Mouse (Mus musculus) CD4-positive, CD25-positive, alpha-beta regulatory T cell, adult 2 months (primary cell): ENCODE data around the gene Srf.

Source experiments
- DNase-seq: peaks from one replicate; pipeline ENCODE4 v3.0.0-alpha.2; 2012; ENCODE audit warnings: low read depth, low spot score

Srf gene

DNA sequence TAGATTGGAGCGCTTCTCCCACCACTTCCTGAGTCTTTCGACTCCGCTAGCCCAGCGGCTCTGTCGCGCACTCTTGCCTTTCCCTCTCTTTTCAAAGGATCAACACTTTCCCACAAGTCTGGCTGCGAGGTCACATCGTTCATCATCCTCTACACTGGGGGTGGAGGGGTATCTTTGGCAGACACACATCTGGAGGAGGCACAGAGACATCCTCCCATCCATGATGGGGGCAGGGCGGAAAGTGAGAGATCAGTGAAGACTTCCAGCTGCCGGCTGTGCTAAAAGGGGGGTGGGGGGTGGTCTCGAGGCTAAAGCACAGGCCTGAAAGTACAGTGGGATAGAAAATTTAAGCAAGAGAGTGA is 590 bp upstream of the Srf start:
- peak; percentile 63 for DNase-seq

DNA sequence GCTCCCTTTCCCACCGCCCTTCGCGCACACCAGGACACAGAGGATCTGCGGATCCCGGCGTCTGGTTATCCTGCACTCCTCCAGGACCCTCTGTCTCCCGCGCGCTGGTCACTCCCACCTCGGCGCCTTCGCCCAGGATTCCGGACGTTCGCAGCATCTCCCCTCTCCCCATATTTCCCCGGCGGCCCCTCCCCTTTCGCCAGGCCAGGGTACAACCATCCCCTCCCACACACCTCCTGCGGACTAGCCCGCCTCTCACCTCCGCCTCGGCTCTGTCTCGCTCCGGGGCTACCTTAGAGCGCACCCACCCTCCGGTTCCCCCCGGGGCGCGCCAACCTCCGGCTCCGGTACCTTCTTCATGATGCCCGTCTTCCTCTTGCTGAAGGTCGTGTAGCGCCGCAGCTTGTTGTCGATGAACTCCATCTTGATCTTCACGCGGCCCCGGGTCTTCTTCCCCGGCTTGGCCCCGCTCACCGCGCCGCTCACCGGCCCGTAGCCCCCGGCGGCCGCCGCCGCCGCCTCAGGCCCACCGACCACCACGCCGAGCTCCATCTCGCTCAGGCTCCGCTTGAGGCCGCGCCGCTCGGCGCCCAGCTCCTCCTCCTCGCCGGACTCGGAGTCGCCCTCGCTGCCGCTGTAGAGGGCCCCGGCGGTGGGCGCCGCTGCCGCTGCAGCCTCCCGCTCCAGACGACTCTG is 850 bp downstream of the Srf start:
- peak; percentile 55 for DNase-seq

DNA sequence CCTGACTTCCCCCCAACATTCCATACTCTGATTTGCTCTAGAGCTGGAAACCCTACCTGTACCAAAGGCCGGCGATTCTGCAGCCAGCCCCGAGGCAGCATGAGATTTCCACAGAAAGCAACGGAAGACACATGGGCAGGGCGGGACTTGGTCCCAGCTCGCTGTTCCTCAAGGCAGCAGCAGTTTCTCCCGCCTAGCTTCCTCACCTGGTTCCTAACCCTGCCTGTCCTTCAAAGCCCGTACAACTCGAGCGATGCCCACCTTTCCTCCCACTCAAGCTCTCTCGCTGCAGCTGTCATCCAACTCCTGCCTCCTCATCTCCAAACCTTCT is 1.4 kb downstream of the Srf start:
- DNase-seq: peak; percentile 36

DNA sequence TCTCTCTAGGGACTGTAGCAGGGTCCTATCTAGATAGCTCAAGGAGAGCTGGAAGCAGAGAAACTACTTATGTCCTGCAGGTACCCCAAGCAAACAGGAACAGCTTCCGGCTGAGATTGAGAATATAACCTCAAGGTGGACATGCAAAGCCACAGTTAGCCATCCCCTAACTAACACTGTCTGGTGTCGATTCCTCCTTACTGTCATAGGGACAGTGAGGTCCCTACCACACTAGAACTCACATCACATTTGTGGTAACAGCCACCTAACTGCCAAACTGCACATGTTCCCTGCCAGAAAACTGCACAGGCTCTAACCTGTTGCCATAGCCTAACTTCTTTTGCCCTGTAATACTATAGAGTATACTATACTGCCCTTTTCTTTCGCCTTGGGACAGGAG is 2.0 kb downstream of the Srf start:
- DNase-seq: no peak

DNA sequence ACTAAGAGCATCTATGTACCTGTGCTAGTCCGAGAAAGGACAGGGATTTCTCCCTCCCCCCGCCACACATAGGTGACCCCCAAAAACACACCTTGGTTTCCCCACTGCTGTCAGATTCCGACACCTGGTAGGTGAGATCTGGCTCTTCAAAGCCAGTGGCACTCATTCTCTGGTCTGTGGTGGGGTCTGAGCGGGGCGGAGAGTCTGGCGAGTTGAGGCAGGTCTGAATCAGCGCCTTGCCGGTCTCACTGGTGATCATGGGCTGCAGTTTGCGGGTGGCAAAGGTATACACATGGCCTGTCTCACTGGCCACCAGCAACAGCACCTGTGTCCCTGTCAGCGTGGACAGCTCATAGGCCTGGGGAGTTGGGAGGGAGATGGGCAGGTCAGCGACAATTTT is 2.5 kb downstream of the Srf start:
- DNase-seq: no peak

DNA sequence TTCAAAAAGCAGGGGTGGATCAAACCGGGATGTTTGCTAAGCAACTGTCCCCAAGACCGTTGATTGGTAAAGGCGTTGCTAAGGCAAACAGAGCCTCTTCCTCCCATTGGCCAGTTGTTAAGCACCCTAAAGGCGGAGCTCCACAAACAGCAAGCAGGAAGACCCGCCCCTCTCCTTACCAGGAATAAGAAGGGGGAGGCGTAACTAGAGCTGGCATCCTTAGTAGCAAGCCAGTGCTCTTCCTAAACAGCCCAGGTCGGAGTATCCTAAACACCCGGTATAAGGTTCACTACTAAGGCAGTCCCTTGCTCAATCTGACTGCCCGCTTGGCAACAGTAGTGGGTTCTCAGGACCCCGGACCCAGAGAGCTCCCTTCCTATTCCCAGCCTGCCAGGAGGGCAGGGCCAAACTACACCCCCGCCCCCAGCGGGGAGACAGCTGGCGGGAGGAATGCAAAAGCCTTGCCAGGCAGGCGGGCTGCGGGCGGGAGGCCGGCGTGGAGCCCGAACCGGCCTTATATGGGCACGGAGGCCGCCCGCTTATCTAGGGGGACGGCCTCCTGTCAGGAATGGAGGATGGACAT is 3.0 kb downstream of the Srf start:
- DNase-seq: peak; percentile 79

DNA sequence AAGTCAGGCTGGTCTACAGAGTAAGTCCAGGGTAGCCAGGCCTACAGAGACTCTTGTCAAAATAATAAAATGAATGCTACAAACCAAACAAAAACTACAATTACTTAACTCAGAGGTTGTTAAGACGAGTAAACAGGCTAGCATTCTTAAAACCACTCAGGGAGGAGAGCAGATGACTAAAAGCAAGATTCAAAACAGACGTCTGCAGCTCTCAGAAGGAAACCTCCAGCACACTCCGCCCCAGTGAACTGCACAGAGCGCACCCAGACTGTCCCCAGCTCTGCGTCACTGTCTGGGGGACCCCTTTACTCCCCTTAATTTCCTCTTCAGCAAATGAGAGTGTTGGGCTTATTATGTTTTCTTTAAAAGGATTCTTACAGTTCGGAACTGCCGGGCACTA is 3.8 kb downstream of the Srf start:
- no peak for DNase-seq

DNA sequence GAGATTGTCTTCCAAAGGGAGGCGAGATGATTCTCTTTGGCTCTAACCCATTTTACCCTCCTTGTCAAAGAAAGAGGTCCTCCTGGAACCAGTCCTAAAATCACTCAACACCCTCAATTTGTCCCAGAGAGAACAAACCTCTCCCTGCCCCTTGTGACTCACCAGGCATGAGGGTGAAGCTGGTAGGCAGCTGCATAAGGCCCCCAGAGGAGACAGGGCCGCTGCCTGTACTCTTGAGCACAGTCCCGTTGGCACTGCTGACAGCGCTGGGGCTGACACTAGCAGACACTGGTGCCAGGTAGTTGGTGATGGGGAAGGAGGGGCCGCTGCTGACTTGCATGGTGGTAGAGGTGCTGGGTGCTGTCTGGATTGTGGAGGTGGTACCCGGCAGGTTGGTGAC is 4.6 kb downstream of the Srf start:
- no peak for DNase-seq

DNA sequence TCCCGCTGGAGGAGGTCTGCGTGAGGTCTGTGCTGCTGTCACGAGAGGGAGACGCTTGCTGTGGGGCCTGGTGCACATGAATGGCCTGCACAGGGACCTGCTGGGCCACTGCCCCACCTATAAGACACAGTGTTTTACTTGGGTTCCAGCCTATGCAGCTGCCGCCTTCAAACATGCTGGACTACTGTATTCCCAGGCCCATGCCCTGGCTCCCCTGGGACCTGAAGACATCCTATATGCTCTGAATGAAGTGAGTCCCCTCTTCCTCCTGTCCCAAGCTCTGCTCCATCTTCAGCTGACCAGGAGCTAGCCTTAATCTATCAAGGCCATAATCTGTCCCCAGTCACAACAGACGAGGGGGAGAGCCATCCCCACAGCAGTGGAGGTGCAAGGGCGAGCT is 5.1 kb downstream of the Srf start:
- DNase-seq: no peak

DNA sequence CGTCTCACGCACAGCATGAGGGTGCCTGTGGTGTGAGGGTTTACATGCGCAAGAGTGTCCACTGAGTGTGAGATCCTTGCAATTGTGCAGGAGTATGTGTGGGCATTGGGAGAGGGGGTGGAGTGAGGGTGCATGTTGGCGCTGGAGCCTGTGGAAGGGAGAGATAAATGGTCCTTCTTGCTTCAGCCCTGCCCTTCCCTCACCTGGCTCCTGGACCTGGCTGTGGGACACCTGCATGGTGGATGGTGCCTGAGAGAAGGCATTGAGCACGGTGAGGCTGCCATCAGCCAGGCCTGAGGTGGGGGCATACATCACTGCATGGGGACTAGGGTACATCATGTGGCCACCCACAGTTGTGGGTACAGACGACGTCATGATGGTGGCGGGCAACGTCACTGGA is 6.3 kb downstream of the Srf start:
- no peak for DNase-seq

DNA sequence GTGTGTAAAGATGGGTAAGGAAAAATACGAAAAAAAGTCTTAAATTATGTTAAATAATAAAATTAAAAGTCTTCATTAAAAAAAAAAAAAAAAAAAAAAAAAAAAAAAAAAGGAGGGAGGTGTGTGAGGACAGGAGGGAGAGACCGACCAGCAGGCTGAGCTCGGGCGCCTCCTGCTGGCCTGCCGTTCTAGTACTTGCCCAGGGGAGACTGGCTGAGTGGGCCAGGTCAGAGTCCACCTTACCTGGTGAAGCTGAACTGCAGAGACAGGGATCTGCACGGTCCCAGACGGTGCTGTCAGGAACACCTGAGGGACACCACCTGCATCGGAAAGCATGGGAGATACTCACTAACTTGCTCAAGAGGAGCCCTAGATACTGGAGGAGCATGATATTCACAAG is 6.8 kb downstream of the Srf start:
- peak; percentile 79 for DNase-seq

DNA sequence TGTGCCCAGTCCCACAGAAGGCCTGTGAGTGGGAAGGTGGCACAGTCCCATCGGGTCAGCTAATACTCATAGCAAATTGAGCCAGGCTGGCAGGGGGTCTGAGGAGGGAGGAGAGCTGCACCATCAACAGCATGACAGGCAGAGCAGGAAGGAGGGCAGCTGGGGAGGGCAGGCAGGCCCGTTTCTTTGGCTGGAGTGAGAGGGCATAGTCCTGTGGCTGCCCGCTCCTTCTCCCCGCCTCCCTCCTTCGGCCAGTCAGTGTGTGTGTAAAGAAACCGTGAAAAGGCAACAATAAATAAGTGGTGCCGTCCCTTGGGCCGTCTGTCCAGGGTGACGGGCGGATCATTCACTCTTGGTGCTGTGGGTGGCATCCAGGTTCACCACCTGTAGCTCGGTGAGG is 7.2 kb downstream of the Srf start:
- DNase-seq: no peak

DNA sequence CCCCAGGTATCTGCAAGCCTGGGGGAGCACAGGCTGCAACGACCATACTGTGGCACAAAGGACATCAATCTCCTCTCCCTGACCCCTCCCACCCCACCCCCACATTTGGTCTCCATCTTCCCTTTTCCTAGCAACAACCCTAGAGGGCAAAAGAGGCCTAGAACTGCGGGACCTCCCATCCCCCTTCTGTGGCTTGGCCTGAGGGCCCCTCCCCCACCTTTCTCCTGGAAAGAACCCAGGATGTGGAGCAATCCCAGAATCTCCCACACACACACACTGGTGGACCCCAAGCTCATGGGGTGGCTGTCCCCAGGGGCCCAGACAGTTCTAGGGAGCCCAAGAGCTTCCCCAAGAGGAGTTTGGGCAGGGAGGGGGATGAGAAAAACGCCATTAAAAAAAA is 8.1 kb downstream of the Srf start:
- no peak for DNase-seq

DNA sequence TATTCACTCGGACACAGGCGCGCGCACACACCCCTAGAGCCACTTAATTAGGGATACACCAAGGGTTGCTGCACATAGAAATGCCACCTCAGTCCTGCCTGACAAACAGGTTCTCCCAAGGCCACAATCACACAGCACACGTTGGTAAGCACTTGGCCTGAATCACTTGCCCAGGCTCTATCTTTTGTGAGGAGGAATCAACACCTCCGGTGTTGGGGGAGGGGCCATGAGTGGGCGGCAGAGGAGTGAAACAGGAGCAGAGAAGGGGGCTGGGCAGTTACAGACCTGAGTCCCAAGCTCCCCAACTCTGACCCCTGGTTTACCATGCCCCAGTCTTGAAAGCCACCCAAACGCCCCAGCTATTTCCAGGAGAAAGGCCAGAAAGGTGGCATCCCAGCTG is 9.0 kb downstream of the Srf start:
- DNase-seq: no peak

DNA sequence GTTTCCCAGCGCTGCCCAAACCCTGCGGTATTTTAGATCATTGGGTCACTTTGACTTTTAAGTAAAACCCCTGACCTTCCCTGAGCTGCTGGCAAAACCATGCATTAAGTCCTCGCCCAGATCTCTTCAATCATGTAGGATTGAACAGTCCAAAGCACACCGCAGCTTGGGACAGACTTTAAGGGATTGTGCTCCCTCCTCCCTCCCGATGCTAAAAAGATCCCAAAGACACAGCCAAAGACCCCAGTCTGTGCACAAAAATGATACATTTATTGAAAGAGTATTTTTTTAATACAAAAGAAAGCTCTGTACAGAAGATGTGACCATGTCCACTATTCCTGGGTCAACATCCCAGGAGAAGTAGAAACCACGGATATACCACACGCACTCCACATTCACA is 9.4 kb downstream of the Srf start:
- no peak for DNase-seq

DNA sequence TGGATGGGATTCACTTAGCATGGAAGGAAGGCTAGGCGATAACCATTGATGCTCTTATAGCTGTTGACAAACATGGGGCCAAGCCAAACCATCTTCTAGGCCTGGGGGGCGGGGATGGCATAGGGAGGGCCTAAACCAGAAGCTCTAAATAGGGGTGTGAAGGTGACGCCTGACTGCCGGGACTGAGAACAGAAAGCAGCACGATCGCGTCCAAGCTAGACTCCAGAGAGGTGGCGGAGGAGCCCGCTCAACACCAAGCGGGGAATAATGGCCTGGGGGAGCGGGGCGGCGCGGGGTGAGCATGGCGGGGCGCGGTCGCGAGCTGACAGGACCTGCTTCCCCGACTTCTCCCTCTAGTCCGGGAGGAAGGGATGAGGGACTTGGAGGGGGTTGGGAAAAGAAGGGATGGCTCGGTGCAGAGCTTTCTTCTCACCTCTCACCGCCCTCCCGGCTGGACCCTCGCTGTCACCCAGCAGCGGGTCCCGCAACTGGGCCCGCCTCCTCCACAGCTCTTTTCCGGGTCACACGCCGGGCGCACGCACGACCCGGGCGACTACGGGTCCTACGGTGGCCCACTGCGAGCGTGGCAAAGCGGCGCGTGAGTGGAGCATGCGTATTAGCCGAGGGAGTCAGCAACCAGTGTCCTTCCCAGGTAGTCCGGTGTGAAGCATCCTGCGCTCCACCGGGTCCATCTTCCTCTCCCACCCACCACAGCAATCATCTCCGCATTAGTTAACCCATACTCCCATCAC is 10.0 kb downstream of the Srf start, which contains the start of gene Cul9:
Cul9 (minus strand) TSS at position 576 of the 752 bp plus-strand sequence.
- peak; percentile 63 for DNase-seq

DNA sequence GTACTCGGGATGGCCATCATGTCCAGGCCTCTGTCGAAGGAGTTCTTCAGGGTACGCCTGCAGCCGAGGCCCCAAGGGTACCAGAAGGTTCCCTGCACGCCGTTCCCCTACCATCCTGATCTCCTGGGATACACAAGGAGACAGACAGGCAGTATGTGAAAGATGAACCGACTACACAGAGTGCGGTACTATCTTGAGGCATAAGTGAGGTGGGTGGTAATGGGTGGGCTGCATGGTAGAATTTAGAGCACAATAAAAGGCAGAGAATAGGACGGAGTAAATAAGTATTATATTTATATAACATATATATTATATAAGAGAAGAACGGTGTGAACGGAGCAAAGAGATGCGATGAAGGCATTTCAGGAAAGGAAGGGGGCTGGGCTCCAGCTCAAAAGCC is 12.3 kb downstream of the Srf start:
- DNase-seq: no peak

DNA sequence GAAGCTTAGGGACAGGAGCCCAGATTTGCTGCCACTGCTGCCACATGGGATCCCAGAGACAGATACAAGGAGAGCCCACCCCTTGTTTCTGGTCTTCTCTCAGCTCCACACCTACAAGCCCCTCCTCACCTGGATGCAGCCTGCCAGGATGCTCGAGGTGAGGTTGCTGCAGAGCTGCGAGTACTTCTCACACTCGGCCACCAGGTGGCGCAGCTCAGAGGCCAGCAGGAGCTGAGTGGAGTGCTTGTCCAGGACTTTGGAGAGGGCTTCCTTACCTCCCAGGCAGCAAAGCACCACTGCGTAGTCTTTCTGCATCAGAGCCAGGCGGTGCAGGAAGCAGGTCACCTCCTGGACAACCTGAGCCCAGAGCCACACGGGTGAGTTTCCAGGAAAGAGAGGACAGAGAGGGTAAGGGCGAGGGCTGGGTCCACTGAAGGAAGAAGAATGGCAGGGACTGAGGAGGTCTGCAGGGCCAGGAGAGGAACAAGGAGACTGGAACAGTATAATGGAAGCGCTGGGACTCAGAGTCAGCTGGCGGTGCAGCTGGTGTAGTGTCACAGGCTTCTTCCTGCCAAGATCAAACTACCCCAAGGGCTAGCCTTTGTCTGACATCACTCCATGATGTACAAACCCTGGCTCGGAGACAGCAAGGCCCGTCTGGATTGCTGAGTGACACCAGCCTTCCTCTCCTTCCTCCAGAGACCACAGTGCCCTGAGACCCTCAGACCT is 30.2 kb downstream of the Srf start:
- peak; percentile 85 for DNase-seq

DNA sequence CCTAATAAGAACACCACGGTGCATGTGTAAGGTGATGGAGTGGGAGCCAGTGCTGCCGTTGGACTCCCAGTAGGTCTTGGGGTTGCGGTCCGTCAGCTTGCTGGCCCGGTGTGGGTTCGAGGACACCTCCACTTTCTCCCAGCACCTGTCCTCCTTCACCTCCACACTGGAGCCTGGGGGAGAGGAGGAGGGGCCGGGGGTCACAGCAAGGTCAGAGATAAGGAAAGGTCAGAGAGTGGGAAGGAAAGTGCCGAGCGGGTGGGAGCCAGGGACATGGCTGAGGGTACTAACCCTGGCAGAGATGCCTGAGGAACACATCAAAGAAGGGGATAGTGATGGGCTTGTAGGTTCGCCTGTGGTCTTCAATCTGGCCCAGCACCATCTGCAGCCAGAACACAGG is 30.9 kb downstream of the Srf start:
- DNase-seq: no peak

DNA sequence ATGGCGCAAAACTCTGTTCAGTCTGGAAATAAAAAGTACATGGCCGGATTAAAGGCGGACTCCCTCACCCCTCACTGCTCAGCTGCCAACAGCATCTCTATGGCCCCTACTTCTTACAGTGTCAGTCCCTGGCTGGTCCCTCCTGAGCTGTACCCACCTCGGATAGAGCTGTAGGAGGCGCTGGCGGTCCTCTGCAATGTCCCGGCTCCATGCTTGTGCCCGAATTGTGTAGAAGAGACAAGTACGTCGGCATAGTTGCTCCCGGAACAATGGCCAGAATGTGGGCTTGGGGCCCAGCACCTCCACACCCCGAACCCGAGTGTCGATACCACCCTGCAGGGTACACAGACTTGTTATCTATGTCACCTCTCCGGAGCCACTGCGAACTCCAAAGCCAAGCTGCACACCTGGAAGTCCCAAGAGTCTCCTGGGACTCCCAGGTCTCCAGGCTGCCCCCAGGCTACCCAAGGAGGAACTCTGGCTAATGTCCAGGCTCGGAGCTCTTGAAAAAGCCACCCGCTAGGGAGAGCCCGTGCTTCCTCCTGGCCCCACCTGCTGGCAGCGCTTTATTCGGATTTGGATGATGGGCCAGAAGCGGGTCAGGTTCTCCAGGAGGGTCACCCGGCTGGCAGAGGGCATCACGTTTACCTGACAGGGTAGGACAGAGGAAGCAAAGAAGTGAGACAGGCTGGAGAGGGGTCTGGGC is 33.9 kb downstream of the Srf start:
- DNase-seq: no peak

DNA sequence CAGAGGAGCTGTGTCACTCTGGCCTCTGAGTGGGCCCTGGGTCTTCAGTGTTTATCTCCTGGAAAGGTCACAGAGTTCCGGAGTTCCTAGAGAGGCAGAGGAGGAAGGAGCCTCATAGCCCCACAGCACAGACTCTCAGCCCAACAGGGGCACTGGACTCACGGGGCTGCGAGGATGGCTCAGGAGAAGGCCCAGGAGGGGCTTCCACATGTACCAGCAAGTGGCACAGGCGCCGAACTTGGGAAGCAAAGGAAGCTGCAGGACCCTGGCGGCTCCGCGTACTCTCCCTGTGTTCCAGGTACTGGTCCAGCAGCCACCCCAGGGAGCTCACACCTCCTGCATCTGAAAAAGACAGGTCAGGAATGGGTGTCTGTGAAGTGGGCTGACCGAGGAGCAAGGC is 34.8 kb downstream of the Srf start:
- DNase-seq: no peak

DNA sequence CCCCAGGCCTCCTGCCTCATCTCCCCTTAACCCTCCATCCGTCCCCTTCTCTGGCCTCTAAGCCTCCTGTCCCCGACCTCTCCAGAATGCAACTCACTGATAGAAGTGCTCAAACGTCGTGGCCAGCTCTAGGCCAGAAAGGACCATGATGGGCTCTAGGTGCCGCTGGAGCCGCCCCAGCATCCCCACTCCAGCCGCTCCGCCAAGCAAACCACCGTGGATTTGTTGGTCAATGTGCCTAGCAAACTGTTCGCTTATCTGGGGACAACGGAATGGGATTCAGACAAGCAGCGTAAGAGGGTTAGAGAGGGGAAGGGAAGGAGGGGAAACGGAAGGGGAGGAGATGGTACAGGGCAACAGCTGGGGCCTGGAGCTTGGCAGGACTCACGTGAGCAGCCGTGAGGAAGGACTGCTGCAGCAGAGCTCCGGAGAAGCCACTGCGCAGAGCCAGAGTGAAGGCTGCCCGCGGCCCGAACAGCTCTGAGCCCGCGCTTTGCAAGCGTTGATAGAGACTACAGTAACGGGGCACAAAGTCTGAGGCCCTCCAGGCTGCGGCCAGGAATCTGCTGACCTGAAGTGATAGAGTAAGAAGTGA is 35.5 kb downstream of the Srf start:
- DNase-seq: no peak
